Mouse (Mus musculus) urinary bladder, adult 18-20 months (tissue): ENCODE data around the gene Ppp2r5c.
A peak's percentile ranks its signal among the peaks of the same experiment; 100 is the strongest.

Experiments
- DNase-seq, 2 experiments: peaks; one replicate each; pipeline ENCODE4 v3.0.0; 2022; ENCODE audit warnings: low spot score in 2 of 2, mixed read lengths in 2 of 2

The Ppp2r5c gene

DNA sequence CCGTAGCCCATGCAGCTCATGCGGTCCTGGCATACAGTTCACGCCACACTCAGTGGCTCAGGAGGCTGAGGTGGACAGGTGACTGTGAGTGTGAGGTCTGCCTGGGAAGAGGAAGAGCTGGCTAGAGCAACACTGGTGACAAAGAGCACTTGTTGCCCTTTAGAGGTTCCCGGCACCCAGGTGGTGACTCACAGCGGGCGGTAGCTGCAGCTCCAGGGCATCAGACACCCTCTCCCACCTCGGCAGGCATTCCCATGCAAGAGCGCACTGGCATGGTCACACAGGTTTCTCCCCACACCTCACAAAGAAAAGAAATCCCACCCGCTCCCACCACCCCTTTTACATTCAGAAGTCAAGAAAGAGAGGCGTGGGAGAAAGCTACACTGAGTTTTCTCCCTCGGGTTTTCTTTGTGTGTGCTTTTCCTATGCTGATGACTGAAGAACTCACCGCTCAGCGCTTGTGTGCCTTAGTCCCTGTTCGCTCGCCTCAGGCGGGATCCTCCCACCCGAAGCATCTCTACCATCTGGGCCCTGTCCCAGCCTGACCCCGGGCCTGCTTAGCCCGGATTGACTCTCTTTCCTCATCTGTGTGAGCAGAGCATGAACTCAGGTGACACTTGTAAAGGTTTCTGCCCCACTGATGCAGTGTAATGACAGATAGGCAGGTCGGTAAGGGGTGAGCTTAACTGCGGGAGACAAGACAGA, 108.8 kb downstream of the Ppp2r5c start:
- no peak for DNase-seq

DNA sequence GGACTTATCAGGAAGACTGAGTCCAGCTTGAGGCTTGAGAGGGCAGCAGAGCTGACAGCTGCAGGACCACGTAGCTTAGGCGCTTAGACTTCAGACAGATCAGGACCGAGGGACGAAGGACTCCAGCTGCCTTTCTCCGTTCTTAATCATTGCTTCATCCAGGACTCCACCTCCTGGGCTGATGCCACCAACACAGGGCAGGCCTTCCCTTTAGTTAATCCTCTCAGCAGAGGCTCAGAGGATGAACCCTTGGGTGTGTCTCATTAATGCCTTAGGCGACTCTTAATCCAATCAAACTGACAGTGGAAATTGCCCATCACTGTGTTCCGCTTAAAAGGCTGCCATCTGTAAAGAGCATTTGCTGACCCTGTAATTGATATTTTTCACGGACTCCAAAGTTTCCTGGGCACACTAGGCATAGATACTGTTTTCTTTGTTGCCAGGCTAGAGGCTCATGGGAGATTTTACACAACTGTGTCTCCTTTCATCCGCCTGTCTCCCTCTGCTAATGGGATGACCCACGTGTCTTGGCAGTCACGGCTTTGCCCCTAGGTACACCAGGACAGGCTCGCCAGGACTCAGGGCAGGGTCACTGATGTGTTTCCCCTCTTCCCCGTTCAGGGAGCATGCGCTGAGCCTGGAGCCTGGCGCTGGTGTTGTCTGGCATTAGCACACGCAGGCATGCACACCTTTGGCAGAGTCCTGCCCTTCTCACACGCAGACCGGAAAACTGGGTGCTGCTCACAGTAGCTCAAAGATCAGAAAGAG, 110.1 kb downstream of the Ppp2r5c start:
- DNase-seq, result peak in 1 of 2 experiments; percentile 68

DNA sequence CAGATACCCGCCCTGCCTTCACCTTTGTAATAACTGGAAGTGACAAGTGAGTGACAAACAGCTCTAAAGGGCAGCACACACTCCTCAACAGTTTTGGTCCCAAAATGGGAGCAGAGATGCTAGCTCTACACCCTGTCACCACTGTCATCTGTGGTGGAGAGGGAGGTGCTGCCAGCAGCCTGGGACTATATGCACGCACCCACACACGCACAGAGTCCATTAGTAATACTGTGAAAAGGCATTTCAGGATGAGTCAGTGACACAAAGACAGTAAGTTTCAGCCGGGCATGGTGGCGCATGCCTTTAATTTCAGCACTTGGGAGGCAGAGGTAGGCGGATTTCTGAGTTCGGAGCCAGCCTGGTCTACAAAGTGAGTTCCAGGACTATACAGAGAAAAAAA, 111.3 kb downstream of the Ppp2r5c start:
- no peak for DNase-seq

DNA sequence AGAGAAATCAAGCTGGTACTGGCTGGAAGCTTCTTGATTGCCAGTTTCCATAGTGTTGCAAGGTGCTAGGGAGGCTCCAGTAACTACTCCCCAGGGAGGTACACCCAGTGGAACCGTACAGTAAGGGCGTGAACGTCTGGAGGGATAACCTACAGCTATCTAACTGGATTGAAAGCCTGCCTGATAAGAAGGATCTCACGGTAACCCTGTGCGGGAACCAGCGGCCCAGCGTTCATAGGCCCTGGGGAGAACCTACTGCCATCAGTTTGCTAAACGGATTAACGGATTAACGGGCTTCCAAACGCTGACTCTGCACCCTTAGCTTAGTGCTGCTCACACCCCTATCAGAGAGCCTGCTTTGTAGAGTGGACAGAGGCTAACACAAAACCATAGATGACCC, 116.5 kb downstream of the Ppp2r5c start:
- no peak for DNase-seq

DNA sequence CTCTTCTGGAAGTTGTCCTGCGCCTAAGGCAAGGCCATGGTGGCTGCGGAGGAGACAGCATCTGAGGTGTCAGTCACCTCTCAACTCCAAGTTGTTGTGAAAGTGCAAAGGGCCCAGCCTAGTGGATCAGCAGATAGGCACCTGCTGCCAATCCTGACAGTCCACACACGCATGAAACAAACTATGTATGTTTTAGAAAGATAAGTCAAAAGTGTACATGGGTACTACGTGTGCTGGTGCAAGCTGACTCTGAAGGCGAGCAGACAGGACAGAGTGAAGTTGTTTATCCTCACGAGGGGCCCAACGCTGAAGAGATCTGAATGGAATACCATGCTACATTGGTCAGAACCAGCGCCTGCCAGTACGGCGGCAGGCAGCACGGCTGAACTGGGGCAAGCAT, 117.9 kb downstream of the Ppp2r5c start:
- DNase-seq, result no peak

DNA sequence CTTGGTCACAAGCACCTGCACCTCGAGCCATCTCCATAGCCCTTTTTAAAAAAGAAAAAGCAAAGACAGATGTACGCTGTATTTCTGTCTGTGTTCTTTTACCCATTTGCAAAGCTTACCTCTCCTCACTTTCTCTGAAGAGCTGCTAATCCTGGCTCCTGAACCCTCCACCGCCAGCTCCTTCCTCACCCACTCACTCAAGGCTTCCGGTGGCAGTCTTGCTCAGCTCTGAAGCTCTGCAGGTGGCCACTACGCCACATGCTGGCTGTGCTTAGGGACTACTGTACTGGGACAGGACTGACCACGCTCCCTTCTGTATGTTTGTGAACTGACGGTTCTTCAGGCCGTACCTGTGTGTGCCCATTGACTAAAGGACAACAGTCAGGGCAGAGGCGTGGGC, 119.4 kb downstream of the Ppp2r5c start:
- DNase-seq, result no peak

DNA sequence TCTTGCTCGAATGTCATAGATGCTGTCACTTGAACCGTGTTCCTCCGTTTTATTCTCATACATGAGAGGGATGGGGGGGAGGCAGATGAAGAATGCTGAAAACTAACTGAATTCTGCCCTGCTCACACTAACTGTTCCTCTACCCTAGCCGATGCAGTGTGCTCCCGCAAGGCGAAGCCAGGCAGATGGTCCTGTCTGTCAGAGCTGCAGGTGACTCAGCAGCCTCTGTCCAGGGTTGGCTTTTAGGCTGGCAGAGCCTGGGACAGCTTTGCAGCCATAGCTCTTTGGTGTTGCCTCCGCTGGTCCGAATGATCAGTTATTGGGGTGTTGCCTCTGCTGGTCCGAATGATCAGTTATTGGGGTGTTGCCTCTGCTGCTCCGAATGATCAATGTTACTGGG, 124.1 kb downstream of the Ppp2r5c start:
- DNase-seq, result no peak

DNA sequence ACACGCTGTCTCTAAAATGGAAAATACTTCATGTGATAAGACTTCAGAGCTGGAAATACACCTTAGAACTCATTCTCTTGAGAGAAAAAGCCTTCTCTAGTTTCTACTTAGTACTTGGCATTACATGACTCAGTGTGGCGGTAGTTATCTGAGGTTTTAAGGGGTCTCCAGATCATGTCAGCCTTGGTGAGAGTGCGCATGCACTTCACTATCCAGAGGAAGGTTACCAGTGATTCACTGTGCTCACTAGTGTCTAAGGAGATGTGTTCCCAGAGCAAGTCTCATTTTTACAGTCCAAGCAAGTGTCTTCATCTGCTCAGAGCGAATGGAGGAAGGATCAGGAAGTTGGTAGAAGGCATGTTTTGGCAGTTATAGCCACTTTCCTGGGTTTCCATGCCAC, 125.4 kb downstream of the Ppp2r5c start:
- DNase-seq, result no peak

DNA sequence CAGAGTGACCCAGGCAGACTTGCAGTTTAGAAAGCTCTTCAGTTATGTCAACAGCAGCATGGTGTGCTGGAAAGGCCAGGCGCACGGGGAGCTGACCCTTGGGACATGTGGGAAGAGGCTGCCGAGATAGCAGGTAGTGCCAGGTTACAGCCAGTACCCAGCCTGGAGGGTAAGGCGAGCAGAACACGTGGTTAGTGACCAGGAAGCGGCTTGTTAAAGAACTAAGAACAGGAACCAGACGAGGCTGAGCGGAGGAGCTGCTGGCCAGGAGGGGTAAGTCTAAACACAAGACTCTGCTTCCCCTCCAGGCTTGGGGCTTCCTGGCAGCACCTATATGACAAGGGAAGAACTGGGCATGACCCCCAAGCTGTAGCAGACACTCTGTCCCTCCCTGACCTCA, 126.7 kb downstream of the Ppp2r5c start:
- DNase-seq, result no peak

DNA sequence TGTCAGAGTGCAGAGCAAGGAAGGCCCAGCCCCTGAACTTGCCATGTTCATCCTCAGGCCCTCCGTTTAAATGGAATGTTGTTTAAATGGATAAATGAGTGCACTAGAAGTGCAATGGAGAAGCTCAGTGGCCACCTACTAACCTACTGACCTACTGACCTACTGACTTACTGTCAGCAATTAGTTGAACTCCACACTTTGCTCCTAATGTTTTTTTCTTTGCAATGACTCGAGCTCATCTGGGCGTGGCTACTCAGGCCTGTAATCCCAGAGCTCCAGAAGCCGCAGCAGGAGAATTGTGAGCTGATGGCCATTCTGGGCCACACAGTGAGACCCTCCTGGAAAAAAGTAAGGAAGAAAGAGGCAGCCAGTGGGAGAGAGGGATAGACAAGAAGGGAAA, 129.0 kb downstream of the Ppp2r5c start:
- DNase-seq, result no peak

DNA sequence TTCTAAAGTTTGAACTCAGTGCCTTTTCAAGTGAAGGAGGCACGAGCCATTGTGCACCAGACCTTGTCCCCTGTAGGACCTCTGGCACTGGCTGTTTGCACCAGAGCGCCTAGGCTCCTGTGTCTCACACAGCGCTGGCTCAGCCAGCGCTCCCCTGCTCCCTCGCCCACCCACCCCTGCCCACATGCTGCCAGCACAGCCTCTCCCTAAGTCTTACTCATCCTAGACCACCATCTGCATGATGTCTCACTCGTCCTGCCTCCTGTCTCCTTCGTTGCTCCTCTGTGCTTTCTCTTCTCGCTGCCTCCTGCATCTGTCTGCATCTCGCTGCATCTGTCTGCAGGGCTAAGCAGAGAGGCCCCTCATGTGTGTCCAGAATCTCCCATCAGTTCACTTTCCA, 131.4 kb downstream of the Ppp2r5c start:
- DNase-seq, result no peak

DNA sequence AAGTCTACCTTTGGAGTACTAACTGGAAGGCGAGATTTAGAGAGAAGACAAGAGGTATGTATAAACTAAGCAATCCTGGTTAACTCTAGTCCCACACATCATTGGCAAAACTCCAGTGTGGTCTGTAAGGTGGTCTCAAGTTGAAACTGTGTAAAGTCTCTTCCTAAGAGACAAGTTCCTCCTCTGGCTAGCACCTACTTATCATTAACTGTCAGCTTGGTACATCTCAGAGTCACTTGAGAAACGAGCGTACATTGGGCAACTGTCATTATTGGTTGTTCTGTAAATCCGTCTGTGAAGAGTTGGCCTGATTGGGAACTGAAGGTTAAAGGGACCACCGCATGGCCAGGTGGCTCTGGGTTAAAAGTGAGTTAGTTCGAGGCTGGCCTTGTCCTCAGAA, 141.7 kb downstream of the Ppp2r5c start:
- no peak for DNase-seq

DNA sequence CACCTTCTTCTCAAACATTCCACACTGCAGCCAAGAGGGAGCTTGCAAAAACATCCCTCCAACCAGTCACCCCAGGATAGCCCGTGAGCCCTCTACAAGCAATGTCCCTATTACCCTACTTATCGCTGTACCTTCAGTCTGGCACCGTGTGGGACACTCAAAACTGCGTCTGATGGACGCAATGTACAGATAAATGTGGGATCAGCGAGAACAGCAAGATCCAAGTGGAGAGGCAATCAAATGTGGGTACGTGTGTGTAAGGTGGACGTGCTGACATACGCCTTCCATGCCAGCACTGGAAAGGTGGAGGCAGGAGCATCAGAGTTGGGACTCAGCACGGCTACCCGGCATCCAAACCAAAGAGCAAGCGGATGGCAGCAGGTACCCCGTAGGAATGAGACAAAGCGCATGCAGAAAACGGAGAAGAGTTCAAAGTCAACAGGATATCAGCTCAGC, 143.9 kb downstream of the Ppp2r5c start:
- no peak for DNase-seq

DNA sequence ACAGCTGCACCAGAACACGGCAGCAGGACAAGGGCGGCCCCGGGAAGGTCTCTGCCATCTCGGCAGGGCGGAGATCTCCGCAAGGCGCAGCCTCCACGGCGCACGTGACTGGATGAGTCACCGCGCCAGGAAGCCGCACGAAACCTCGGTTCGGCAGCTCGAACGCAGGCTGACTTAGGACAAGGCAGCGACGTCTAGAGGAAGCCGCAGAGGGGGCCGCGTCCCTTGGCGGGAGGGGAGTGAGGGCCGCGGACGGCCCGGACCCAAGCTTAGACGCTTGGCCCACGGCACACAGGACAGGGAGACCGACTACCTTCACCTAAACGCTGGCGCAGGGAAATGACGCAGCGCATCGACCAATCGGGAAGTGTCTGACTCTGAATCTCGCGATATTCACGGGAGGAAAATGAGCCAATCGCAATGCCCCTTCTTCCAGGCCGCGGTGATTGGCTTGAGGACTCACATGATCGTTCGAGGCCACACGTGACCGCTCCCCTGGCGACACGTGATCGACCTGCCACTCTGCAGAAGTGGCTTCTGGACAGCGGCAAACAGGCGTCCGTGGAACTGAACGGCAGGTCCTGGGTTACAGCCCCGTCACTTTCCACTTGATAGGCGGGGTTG, 144.5 kb downstream of the Ppp2r5c start:
- peak; percentile 94 to 98 for DNase-seq

DNA sequence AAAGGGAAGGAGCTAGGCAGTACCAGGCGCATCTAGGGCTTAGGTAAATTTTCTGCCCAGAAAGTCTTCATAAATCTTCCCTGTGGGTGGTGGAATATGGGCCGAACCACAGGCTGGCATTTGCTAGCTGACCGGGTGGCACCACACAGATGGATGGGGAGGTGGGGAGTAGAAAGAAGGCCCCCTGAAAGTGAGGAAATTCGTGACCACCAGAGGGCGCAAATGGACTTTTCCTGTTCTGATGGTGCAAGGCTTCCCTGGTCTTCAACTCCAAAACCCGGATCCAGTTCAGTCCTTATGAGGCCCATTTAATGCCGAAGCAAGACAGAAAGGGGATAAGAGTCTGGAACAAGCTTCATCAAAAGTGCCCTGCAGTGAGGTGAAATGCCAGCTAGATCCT, 151.6 kb downstream of the Ppp2r5c start:
- peak; percentile 18 to 54 for DNase-seq

DNA sequence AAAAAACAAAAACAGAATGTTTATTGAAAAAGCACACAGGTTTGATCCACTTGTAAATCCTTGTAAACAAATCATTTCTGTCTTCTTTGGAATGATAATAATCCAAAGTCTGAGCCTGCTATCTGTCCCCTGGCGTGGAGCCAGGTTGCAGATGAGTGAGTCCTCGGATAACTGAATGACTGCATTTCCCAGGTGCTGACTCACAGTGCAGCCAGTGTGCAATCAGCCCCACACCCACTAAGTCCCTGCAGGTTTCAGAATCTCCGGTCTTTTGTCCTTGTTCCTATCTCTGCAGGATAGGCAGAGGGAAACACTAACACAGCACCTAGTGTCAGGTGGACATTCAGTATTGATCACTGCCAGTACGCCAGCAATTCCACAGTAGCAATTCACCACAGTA, 152.9 kb downstream of the Ppp2r5c start:
- DNase-seq, result no peak

DNA sequence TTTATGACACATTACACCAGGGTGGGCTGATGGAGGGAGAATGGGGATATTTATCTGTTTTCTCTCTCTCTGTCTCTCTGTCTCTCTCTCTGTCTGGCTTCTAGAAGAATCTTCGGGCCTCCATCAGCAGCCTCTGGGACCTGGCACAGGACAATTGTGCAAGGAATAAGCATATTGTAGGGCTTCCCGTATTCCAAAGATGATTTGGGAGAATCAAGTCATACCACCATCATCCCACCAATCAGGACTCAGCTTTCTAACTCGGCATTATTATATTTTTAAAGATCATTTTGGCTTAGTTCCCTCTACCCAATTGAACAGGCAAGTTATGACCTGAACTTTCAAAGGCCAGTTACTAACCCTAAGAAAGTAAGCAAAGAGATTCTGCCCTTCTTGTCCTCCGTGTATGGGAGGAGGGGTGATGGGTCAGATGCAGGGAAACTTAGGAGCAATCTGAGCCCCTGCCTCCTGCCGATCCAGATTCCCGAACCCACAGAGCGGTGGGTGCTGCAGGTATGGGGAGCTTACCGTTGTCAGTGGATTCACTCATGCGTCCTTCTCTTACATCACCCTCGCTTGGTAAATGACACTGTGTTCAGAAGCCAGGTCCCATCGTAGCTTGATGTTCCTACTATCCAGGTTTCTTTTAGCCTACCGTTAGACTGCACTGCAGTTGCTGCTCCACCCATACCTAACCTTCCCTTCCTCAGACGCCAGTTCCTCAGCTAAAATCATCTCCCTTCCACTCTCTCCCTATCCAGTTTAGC, 153.5 kb downstream of the Ppp2r5c start:
- DNase-seq, result no peak

DNA sequence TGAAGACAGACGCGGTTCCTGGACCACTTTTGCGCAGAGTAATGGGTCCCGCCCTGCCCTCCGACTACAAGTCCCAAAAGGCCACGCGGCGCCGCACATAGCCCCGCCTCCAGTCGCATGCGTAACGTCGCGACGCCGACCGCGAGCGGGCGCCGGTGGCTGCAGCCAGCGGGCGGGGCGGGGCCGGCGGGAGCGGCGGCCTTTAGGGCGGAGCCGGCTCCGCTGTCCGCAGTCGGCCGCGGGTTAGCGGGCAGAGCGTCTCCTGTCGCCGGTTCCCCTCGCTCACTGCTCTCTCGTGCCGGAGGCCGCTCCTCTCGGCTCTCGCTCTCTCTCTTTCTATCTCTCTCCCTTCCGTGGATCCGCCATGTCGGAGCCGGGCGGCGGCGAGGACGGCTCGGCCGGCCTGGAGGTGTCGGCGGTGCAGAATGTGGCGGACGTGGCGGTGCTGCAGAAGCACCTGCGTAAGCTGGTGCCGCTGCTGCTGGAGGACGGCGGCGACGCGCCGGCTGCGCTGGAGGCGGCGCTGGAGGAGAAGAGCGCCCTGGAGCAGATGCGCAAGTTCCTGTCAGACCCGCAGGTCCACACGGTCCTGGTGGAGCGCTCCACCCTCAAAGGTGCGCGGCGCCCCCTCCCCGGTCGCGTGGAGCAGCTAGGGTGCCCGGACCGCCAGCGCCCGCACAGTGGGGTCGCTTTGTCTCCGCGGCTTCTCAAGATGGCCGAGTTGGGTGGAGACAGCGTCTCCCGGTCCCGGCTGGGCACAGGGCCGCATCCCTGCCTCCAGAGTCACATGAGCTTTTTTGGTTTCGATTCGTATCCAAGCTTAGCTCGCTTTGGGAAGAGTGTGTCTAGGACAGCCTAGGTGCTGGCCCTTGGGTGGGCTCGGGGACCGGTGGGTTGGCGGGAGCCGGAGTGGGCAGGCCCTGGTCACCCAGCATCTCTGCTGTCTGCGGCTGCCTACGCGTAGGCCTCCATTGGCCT, 154.6 kb downstream of the Ppp2r5c start, which contains the start of gene Dync1h1:
TSS of gene Dync1h1 (plus strand) at position 212 of the 978 bp plus-strand sequence.
- DNase-seq, result peak; percentile 86 to 89

DNA sequence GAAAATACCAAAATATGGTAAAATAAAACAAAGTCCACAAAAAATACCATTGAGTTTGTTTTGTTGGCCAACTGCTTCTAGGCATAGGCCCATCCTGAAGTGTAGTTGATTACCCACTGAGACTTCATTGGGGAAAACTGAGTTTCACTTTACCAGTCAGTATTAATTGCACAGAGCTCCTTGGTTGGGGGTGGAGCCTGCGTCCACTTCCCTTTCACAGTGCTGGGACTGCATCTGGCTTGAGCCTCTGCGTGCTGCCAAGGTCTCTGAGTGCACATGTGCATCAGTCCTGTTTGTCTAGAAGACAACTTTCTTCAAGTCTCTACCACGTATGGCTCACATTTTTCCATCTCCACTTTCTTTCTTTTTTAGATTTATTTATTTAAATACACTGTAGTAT, 159.2 kb downstream of the Ppp2r5c start:
- DNase-seq, result no peak

DNA sequence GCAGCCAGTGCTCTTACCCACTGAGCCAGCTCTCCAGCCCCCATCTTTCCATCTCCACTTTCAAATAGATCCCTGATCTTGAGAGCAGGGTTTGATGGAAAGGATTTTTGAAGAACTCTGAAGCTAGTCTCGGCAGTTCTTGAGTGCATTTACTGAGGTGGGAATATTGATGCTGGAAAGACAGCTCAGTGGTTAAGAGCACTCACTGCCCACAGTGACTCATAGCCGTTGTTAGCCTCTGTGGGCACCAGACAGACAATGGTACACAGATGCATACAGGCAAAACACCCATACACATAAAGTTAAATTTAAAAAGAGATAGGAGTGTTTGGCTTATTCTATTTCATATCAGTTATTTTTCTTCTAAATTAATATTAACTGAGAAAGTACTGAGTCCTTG, 159.8 kb downstream of the Ppp2r5c start:
- no peak for DNase-seq
